Mouse (Mus musculus): ENCODE measurements around the gene Samd13. TPM values are rescaled to one million over a fixed set of nuclear protein-coding genes. Genes with fewer than 3 reads are reported as not detected.

Gene Samd13
- polyA plus RNA-seq, 1 experiment from 2014 or later, result 1.3 TPM

DNA sequence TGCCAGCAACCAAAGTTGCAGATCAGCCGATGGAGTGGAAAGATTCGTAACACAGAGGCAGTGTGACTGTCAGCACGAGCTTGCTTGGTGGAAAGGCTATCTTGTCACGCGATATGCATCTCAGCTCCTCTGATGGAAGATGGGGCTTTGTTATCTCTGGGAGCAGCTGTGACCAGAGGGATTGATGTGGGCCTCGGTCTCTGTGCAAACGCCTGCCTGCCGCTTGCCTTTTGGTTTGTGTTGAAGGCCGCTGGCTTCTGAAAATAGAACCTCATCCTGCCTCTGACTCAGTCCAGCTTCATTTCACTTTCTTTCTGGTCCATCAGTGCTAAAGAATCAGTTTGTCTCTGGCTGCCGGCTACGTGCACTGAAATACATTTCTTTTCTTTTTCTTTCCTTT is 13.6 kb upstream of the Samd13 start:
- Histone ChIP-seq H3K4me2 (replicated peaks) (no peak overlapping the region), H3K36me3 (no peaks in the 10 kb centered on the region), H3K9me3 (no peaks in the 10 kb centered on the region), H3K27ac (no peak overlapping the region), H3K27me3 (no peaks in the 10 kb centered on the region), H3K4me1 (no peaks in the 10 kb centered on the region), H3K4me3 (no peak overlapping the region), H3K9ac (no peak overlapping the region)
- 62% methylated on average over 11 of the region's 11 CpGs for WGBS
- no peak for ATAC-seq (ENCODE audit: insufficient number of reproducible peaks, insufficient read depth, low FRiP score, low TSS enrichment)

DNA sequence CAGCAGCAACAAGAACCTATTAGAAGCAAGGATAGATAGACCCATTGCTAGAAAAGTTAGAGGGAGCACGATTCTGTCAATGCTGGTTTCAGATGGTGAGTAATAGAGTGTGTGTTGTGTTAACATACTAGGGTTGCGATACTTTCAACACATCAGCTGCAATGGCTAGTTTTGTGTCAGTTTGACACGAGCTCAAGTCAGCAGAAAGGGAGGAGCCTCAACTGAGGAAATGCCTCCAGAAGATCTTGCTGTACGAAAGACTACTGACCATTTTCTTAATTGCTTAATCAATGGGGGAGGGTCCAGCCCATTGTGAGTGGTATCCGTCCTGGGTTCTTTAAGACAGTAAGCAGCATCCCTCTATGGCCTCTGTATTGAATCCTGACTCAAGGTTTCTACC is 7.2 kb upstream of the Samd13 start:
- Histone ChIP-seq H3K27ac (no peak overlapping the region), H3K4me2 (replicated peaks) (no peak overlapping the region), H3K9me3 (no peaks in the 10 kb centered on the region), H3K9ac (no peak overlapping the region), H3K4me3 (no peak overlapping the region), H3K27me3 (no peaks in the 10 kb centered on the region), H3K4me1 (no peaks in the 10 kb centered on the region), H3K36me3 (no peaks in the 10 kb centered on the region)
- 72% methylated on average over 5 of the region's 5 CpGs for WGBS
- no peak for ATAC-seq (ENCODE audit: insufficient number of reproducible peaks, insufficient read depth, low FRiP score, low TSS enrichment)

DNA sequence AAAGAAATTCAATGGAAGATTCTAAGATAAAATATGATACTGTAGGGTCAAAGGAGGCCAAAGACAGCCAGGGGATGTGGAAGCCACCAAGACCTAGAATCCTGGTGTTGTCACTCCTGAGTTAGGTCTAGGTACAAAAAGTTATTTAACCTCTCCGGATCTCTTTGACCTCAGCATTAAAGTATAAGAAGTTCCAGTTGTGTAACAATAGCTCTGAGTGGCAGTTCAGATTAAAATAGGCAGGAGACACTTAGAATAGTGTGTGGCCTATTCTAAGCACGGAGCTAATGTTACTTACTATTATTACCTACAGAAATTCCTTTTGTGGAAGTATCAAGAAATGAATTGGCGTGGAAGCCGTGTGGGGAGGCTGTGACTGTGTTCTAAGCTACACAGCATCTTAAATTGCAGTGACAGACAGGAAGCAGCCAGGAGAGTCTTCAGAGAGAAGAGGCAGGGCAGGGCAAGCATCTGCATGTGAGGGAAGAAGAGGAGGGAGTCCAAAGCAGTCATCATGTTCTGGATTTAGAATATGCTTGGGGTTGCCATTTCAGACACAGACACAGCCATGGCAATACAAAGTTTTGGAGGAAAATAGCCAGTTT is 1.8 kb upstream of the Samd13 start:
- no peak overlapping the region for H3K4me3 ChIP-seq
- H3K27me3 ChIP-seq, result no peaks in the 10 kb centered on the region
- H3K4me1 ChIP-seq, result 0 out of 2 replicates have a peak, but pooled peaks cover 4% of the 10 kb centered on the region
- no peaks in the 10 kb centered on the region for H3K36me3 ChIP-seq
- no peak overlapping the region for H3K9ac ChIP-seq
- H3K9me3 ChIP-seq, result no peaks in the 10 kb centered on the region
- no peak overlapping the region for H3K27ac ChIP-seq
- H3K4me2 ChIP-seq (replicated peaks), result no peak overlapping the region
- ATAC-seq (ENCODE audit: insufficient number of reproducible peaks, insufficient read depth, low FRiP score, low TSS enrichment), result no peak
- 64% methylated on average over 4 of the region's 4 CpGs for WGBS

DNA sequence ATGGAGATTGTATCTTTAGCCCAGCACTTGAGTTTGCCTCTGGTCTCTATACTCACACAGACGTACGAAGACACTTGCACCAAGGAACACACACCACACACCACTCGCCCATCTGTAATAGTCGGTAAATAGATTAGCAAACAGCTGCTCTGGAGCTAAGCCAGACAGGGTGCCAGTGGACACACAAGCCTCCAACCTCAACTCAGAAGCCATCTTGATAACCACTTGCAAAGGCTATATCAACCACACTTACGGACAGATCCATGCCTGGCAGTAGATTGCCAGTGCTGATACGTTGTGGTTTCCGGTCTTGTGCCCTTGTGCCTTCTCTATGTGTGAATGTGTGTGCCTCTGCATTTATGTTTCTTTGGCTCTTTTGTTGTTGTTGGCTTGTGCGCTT is 1.0 kb upstream of the Samd13 start:
- Histone ChIP-seq H3K27me3 (no peaks in the 10 kb centered on the region), H3K27ac (no peak overlapping the region), H3K36me3 (no peaks in the 10 kb centered on the region), H3K4me2 (replicated peaks) (no peak overlapping the region), H3K9me3 (no peaks in the 10 kb centered on the region), H3K9ac (no peak overlapping the region), H3K4me1 (peaks cover 9% of the 10 kb centered on the region; the same call in 1 of the 2 replicates), H3K4me3 (no peak overlapping the region)
- 87% methylated on average over 8 of the region's 8 CpGs for WGBS
- no peak for ATAC-seq (ENCODE audit: insufficient number of reproducible peaks, insufficient read depth, low FRiP score, low TSS enrichment)

DNA sequence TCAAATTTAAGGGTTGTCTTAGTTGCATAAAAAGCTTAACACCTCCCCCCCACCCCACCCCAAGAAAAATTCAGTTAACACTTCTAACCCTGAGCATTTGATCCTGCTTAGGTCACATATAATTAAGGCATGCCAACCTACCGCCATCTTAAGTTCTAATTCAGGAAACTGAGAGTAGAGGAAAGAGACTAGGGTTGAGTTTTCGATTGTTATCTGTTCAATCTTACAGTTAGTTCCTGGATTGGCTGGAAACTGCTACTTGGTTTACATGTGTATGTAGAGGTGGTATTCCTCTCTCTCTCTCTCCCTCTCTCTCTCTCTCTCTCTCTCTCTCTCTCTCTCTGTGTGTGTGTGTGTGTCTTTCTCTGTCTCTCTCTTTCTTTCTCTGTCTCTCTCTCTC is 2.3 kb downstream of the Samd13 start:
- ATAC-seq (ENCODE audit: insufficient number of reproducible peaks, insufficient read depth, low FRiP score, low TSS enrichment), result no peak
- Histone ChIP-seq H3K9ac (no peak overlapping the region), H3K4me2 (replicated peaks) (peak overlapping the region; percentile 33; the same call in 1 of the 2 replicates), H3K27ac (peak overlapping the region; percentile 83), H3K4me1 (peaks cover 9% of the 10 kb centered on the region; the same call in 1 of the 2 replicates), H3K9me3 (no peaks in the 10 kb centered on the region), H3K27me3 (no peaks in the 10 kb centered on the region), H3K4me3 (no peak overlapping the region), H3K36me3 (no peaks in the 10 kb centered on the region)
- WGBS, result 62% methylated on average over 2 of the region's 2 CpGs

DNA sequence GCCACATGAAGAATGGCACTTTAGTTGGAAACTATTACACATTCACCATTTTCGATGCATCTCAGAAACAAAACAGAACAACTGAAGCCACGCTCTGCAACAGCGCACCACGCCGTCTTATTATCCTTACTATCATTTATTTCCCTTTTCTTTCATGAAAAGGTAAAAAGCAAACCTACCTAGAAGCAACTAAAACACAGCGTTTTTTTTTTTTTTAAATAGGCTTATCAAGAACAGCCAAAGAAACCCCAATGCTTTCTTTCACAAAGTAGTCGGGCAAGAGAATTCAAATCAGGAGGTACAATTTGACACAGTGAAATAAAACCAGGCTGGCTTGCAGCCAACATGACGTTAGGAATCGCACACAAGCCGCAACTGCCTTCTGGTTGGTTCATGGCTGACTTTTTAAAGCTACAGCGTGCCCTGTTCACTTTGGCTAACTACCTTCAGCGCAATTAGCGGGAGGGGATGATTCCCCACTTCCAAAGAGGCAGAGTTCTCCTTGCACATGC is 3.2 kb downstream of the Samd13 start:
- Histone ChIP-seq H3K4me1 (peaks cover 9% of the 10 kb centered on the region; the same call in 1 of the 2 replicates), H3K27me3 (no peaks in the 10 kb centered on the region), H3K4me3 (0 out of 2 replicates have a peak overlapping the region, but pooled peaks have one; percentile 6), H3K4me2 (replicated peaks) (peak overlapping the region; percentile 33), H3K9me3 (no peaks in the 10 kb centered on the region), H3K36me3 (no peaks in the 10 kb centered on the region), H3K27ac (peak overlapping the region; percentile 83), H3K9ac (no peak overlapping the region)
- 42% methylated on average over 13 of the region's 13 CpGs for WGBS
- 0 out of 2 replicates have a peak, but pooled peaks have one; percentile 44 for ATAC-seq (ENCODE audit: insufficient number of reproducible peaks, insufficient read depth, low FRiP score, low TSS enrichment)

DNA sequence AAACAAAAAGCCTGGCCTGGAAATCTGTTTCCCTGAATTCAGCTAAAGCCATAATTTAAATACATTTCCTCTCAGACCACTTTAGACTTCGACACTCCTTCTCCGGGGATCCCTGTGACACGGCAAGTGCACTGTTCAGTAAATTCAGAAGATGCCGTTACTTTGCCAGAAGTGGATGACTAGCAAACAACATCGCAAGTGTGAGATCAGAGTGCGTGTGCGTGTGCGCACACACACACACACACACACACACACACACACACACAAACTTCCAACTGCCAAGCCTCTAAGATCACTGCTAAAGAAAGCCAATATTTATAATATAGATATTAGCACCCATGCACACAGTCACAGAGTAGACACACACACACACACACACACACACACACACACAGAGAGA is 3.7 kb downstream of the Samd13 start:
- H3K36me3 ChIP-seq, result no peaks in the 10 kb centered on the region
- peaks cover 9% of the 10 kb centered on the region; the same call in 1 of the 2 replicates for H3K4me1 ChIP-seq
- WGBS, result 70% methylated on average over 8 of the region's 8 CpGs
- no peak for ATAC-seq (ENCODE audit: insufficient number of reproducible peaks, insufficient read depth, low FRiP score, low TSS enrichment)
- peak overlapping the region; percentile 33 for H3K4me2 ChIP-seq (replicated peaks)
- H3K27ac ChIP-seq, result peak overlapping the region; percentile 83
- no peaks in the 10 kb centered on the region for H3K9me3 ChIP-seq
- H3K9ac ChIP-seq, result no peak overlapping the region
- no peaks in the 10 kb centered on the region for H3K27me3 ChIP-seq
- no peak overlapping the region for H3K4me3 ChIP-seq

DNA sequence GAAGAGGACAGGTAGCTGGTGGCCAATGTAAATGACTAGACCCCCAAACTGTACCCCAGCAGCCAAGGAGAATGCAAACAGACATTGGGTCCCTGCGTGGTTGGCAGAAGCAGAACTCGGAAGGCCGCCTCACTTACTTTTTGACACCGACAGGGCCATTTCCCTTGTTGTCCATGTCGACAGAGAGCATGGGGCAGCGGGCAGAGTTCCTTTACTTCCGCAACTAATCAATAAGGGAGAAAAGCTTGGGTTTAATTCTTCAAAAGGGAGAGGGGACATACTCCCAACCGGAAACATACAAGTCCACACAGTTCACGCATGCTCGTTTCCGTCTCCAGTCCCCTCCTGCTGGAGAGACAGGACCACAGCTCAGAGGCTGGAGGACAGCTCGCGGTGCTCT is 4.8 kb downstream of the Samd13 start:
- Histone ChIP-seq H3K9ac (no peak overlapping the region), H3K4me2 (replicated peaks) (no peak overlapping the region), H3K27me3 (no peaks in the 10 kb centered on the region), H3K27ac (no peak overlapping the region), H3K4me1 (peaks cover 9% of the 10 kb centered on the region; the same call in 1 of the 2 replicates), H3K4me3 (no peak overlapping the region), H3K36me3 (no peaks in the 10 kb centered on the region), H3K9me3 (no peaks in the 10 kb centered on the region)
- WGBS, result 91% methylated on average over 13 of the region's 13 CpGs
- no peak for ATAC-seq (ENCODE audit: insufficient number of reproducible peaks, insufficient read depth, low FRiP score, low TSS enrichment)

DNA sequence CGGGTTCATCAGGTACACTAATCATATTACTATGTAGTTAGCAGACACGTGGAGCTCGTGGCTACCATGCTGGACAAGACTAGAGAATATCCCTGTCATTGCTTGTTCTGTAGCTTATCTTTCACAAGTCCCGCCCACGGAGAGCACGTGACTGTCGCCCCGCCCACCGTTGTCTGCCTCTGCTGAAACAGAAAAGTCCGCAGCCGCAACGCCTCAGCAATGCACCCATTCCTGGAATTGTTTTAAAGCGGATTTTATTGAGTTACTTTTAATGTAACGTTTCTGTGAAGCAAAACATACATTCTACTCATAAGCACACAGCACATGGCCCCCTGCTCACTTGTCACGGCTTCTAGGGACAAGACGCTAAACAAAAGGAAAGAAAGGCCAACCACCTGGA is 5.7 kb downstream of the Samd13 start:
- WGBS, result 93% methylated on average over 16 of the region's 16 CpGs
- no peak overlapping the region for H3K9ac ChIP-seq
- H3K4me2 ChIP-seq (replicated peaks), result no peak overlapping the region
- no peaks in the 10 kb centered on the region for H3K9me3 ChIP-seq
- H3K4me1 ChIP-seq, result peaks cover 5% of the 10 kb centered on the region; the same call in 1 of the 2 replicates
- no peak for ATAC-seq (ENCODE audit: insufficient number of reproducible peaks, insufficient read depth, low FRiP score, low TSS enrichment)
- H3K36me3 ChIP-seq, result no peaks in the 10 kb centered on the region
- H3K27ac ChIP-seq, result no peak overlapping the region
- H3K27me3 ChIP-seq, result no peaks in the 10 kb centered on the region
- H3K4me3 ChIP-seq, result no peak overlapping the region

DNA sequence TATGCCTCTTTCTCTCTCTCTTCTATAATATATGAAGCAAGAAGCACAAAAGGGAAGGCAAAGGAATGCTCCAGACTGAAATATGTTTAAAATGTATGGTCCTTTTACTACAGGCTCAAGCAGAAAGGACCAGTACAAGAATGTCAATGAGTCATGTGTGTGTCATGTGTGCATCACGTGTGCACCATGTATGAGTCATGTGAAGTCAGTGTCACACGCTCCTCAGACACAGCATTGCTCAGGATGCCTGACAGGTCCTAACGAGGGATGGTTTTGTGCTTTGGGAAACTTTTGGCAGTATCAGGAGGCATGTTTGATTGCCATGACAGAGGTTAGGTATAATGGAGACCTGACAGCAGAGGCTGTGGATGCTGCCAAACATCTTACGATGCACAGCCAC is 9.2 kb downstream of the Samd13 start:
- ATAC-seq (ENCODE audit: insufficient number of reproducible peaks, insufficient read depth, low FRiP score, low TSS enrichment), result no peak
- Histone ChIP-seq H3K36me3 (no peaks in the 10 kb centered on the region), H3K4me1 (no peaks in the 10 kb centered on the region), H3K4me3 (no peak overlapping the region), H3K27ac (no peak overlapping the region), H3K4me2 (replicated peaks) (no peak overlapping the region), H3K9ac (no peak overlapping the region), H3K27me3 (no peaks in the 10 kb centered on the region), H3K9me3 (no peaks in the 10 kb centered on the region)
- 90% methylated on average over 4 of the region's 4 CpGs for whole genome bisulfite sequencing

DNA sequence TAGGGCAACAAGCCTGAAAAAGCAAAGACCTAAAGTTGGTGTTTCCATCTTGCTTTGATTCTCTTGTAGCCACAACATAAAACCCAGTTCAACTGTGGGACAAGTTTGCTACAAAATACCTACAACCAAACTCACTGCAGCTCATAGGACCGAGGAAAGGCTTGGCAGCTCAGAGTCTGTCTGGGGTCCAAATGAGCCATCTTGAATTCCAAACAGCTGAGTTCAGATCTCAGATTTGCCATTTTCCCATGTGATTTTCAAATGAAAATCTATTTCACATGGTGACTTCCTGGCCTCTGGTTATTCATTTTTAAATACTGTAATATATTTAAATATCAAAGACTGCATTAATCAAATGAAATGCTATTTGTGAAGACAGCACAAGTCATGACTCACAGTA is 10.3 kb downstream of the Samd13 start:
- Histone ChIP-seq H3K4me2 (replicated peaks) (no peak overlapping the region), H3K4me3 (no peak overlapping the region), H3K27ac (no peak overlapping the region), H3K9ac (no peak overlapping the region), H3K9me3 (no peaks in the 10 kb centered on the region), H3K27me3 (no peaks in the 10 kb centered on the region), H3K36me3 (no peaks in the 10 kb centered on the region), H3K4me1 (no peaks in the 10 kb centered on the region)
- 89% methylated on average over 1 of the region's 1 CpGs for WGBS
- ATAC-seq (ENCODE audit: insufficient number of reproducible peaks, insufficient read depth, low FRiP score, low TSS enrichment), result no peak

DNA sequence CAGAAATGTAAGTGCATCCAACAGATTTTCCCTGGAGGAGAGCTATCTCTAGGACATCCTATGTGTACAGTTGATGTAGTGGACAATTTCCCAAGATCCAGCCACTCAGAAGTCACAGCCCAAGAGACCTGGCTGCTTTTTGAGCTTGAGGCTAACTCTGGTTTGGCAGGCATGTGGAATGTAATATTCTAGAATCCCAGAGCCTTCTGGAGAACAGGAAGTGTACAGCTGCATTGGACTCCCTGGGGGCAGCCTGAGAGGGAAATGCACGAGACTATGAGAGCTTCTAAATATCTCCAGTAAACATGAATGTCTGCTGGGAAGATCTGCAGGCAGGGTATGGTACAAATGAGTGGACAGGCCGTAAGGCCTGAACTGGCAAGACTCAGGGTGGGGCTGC is 14.3 kb downstream of the Samd13 start:
- Histone ChIP-seq H3K27me3 (no peaks in the 10 kb centered on the region), H3K9me3 (no peaks in the 10 kb centered on the region), H3K4me1 (no peaks in the 10 kb centered on the region), H3K4me3 (no peak overlapping the region), H3K4me2 (replicated peaks) (no peak overlapping the region), H3K36me3 (no peaks in the 10 kb centered on the region), H3K27ac (no peak overlapping the region), H3K9ac (no peak overlapping the region)
- no peak for ATAC-seq (ENCODE audit: insufficient number of reproducible peaks, insufficient read depth, low FRiP score, low TSS enrichment)
- WGBS, result 58% methylated on average over 2 of the region's 2 CpGs

Measured in embryonic facial prominence, embryonic 12.5 days (tissue).